Mouse (Mus musculus) CH12.LX (cell line): Measurements from ENCODE around the gene Ep400.

Experiments used
- BHLHE40 ChIP-seq: IDR thresholded peaks from 2 replicates; pipeline ENCODE4 v1.6.1; 2011; ENCODE audit warnings: mild to moderate bottlenecking, low read depth, low read length, improper control_type of control experiment
- CTCF ChIP-seq, 2 experiments: IDR thresholded peaks in 1 of 2; conservative IDR thresholded peaks in 1 of 2; 2 replicates each; pipeline ENCODE4 v1.5.1; 2011 to 2012; ENCODE audit warnings: low read depth in 2 of 2, low read length in 2 of 2, improper control_type of control experiment in 1 of 2, inconsistent platforms in 1 of 2, mild to moderate bottlenecking in 1 of 2, moderate library complexity in 1 of 2
- EP300 ChIP-seq: IDR thresholded peaks from 2 replicates; pipeline ENCODE4 v1.6.1; 2011; ENCODE audit warnings: low read length, improper control_type of control experiment
- POLR2A ChIP-seq: IDR thresholded peaks from 2 replicates; pipeline ENCODE4 v1.6.1; 2011; ENCODE audit warnings: low read depth, mild to moderate bottlenecking, improper control_type of control experiment, low read length
- RCOR1 ChIP-seq: conservative IDR thresholded peaks from 2 replicates; pipeline ENCODE4 v1.6.1; 2012; ENCODE audit warnings: low read depth, mild to moderate bottlenecking, inconsistent platforms, low read length, improper control_type of control experiment

GRCm38 (mm10) chr5:110735606-110736005, 34.9 kb downstream of the Ep400 start:
- TF ChIP-seq CTCF (conservative IDR thresholded peaks at IDR 0.05 in 1 of 2, IDR thresholded peaks at IDR 0.05 in 1 of 2; ENCODE audit: low read depth in 2 of 2, low read length in 2 of 2), result no peak
- TF ChIP-seq RCOR1, result no peak
- no peak for TF ChIP-seq POLR2A
- no peak for TF ChIP-seq EP300
- TF ChIP-seq BHLHE40, result no peak
